Mouse (Mus musculus) CH12.LX (cell line): ENCODE data around the gene Myl9.

ENCODE experiments used
- CHD2 ChIP-seq: IDR thresholded peaks from 2 replicates; pipeline ENCODE4 v1.6.1; 2011; ENCODE audit warnings: low read length, improper control_type of control experiment
- E2F4 ChIP-seq: IDR thresholded peaks from 2 replicates; pipeline ENCODE4 v1.6.1; 2011; ENCODE audit warnings: low read depth, low read length, improper control_type of control experiment; ENCODE audit not compliant: insufficient replicate concordance
- EP300 ChIP-seq: IDR thresholded peaks from 2 replicates; pipeline ENCODE4 v1.6.1; 2011; ENCODE audit warnings: low read length, improper control_type of control experiment
- GABPA ChIP-seq: IDR thresholded peaks from 2 replicates; pipeline ENCODE4 v1.6.1; 2012; ENCODE audit warnings: low read depth, low read length, improper control_type of control experiment, inconsistent platforms; ENCODE audit not compliant: insufficient replicate concordance
- IRF4 ChIP-seq: IDR thresholded peaks from 2 replicates; pipeline ENCODE4 v1.6.1; 2014; ENCODE audit warnings: low read depth, mild to moderate bottlenecking, inconsistent platforms, low read length, improper control_type of control experiment
- JUND ChIP-seq: conservative IDR thresholded peaks from 2 replicates; pipeline ENCODE4 v1.6.1; 2011; ENCODE audit warnings: low read depth, low read length, improper control_type of control experiment
- POLR2A ChIP-seq: IDR thresholded peaks from 2 replicates; pipeline ENCODE4 v1.6.1; 2011; ENCODE audit warnings: low read depth, mild to moderate bottlenecking, improper control_type of control experiment, low read length
- POLR2AphosphoS2 ChIP-seq: IDR thresholded peaks from 2 replicates; pipeline ENCODE4 v1.6.1; 2011; ENCODE audit warnings: low read depth, low read length, improper control_type of control experiment
- RAD21 ChIP-seq: IDR thresholded peaks from 2 replicates; pipeline ENCODE4 v1.6.1; 2011; ENCODE audit warnings: low read depth, mild to moderate bottlenecking, low read length, improper control_type of control experiment, moderate library complexity
- USF1 ChIP-seq: IDR thresholded peaks from 2 replicates; pipeline ENCODE4 v1.6.1; 2014; ENCODE audit warnings: low read depth, mild to moderate bottlenecking, inconsistent platforms, low read length, improper control_type of control experiment

- TF ChIP-seq GABPA: no peak
- TF ChIP-seq POLR2A: no peak
- TF ChIP-seq RAD21: no peak
- no peak for TF ChIP-seq JUND
- TF ChIP-seq EP300: no peak
- TF ChIP-seq USF1: no peak
- no peak for TF ChIP-seq POLR2AphosphoS2
- no peak for TF ChIP-seq CHD2
- no peak for TF ChIP-seq E2F4
- no peak for TF ChIP-seq IRF4
These were observed 27.9 kb upstream of the Myl9 start for GRCm38 (mm10) chr2:156747315-156747714.
